ENCODE assay signal across 25 mouse cellular contexts in the genomic region with DNA sequence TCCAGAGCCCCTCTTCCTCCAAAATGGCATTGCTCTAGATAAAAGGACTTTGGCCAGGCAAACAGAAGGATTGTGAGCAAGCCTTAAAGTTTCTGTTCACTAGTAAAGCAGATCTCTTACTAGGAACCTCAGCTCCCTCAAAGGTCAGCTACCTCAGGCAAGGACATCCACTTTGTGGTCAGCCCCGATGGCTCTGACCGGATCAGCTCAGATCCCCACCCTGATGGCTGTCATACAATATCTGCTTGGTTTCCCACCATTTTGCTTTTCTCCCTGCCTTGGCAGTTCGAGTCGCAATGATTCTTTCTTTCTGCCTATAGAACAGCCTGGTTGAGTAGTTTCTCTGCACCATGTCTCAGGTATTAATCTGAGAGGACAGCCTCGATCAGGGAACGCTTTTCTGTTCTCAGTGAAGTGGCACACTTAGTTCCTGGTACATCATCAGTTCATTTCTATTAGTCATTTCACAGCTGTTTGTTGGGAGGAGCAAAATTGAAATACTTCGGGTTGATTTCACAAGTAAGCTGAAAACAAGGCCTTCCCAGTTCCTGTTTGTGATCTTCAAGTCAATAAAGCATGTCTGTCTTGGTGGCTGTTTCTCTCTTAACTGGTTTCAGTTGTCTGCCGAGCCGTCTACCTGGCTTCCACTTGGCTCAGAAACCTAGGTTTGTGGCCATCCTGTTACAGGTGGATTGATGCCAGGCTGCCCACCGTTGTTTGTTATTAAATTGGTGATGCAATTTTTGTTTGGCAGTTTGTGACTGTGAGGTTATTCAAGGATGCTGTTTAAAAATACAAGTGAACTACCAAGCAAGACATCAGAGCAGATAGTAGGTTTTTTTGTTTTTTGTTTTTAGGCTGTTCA. TPM values are rescaled to one million over a fixed set of nuclear protein-coding genes. Genes with fewer than 3 reads are reported as not detected.
A peak's percentile ranks its signal among the peaks of the same experiment; 100 is the strongest.
DNase-seq lines count a peak whose midpoint lies in the region; ATAC-seq lines count a peak whose summit lies in the region.
"Had no signal": no experiment of that assay in that cellular context is flagged by ENCODE, and none has a peak within 500 bp of the region (broad histone marks: within the 10 kb centered on the region; RNA-seq: fewer than 3 reads in every experiment).

No protein-coding gene starts in this region.

- DNase-seq in heart, adult 18-20 months: peak; percentile 39 to 42
- no peak for DNase-seq in heart, postnatal 4 days
- peak; percentile 37 for DNase-seq in lung, postnatal 36 days
- DNase-seq in lung, postnatal 25 days (ENCODE audit: low spot score): no peak
- peak; percentile 23 for DNase-seq in splenic B cell, adult 2 months (ENCODE audit: low read depth, low spot score)
- no peak for DNase-seq in layer of hippocampus, adult 11-12 months (ENCODE audit: low spot score)
- DNase-seq: adrenal gland, adult 8-10 months; cerebellum, adult 11-12 months; cerebellum, postnatal 36 days; embryo, embryonic 11 days; kidney, adult 2 months; kidney, postnatal 10 days; left cerebral cortex, postnatal 4 days; midbrain, embryonic 14.5 days; right cerebral cortex, postnatal 4 days had no signal

- 0 out of 2 replicates have a peak overlapping the region, but pooled peaks have one; percentile 2 for H3K27ac ChIP-seq in brown adipose tissue, adult 24 weeks (replicated peaks; ENCODE audit: low read depth, low read length)
- H3K27ac ChIP-seq in hindbrain, embryonic 13.5 days: no peak overlapping the region
- H3K27ac ChIP-seq: embryonic facial prominence, embryonic 13.5 days; forebrain, embryonic 12.5 days; hindbrain, embryonic 14.5 days; limb, embryonic 15.5 days; stomach, postnatal 0 days had no signal

- H3K4me1 ChIP-seq in brown adipose tissue, adult 24 weeks (ENCODE audit: control insufficient read depth, insufficient read depth, insufficient read length, low read length): peaks cover 10% of the 10 kb centered on the region; the same call in 1 of the 2 replicates
- H3K4me1 ChIP-seq in hindbrain, embryonic 13.5 days (replicated peaks): no peaks in the 10 kb centered on the region
- H3K4me1 ChIP-seq: forebrain, embryonic 12.5 days; limb, embryonic 15.5 days had no signal

- H3K9me3 ChIP-seq in hindbrain, embryonic 13.5 days: no peaks in the 10 kb centered on the region
- H3K9me3 ChIP-seq: embryonic facial prominence, embryonic 13.5 days; forebrain, embryonic 12.5 days; limb, embryonic 15.5 days had no signal

- WGBS in hindbrain, embryonic 13.5 days: 94% methylated on average over 10 of the region's 10 CpGs

- no peak overlapping the region for H3K4me2 ChIP-seq in hindbrain, embryonic 13.5 days
- H3K4me2 ChIP-seq: embryonic facial prominence, embryonic 13.5 days; forebrain, embryonic 12.5 days; heart, embryonic 11.5 days; hindbrain, embryonic 14.5 days; limb, embryonic 15.5 days had no signal

- no peak for ATAC-seq in hindbrain, embryonic 13.5 days (ENCODE audit: low FRiP score)

- no peaks in the 10 kb centered on the region for H3K27me3 ChIP-seq in splenic B cell, adult 2 months (ENCODE audit: control insufficient read depth, insufficient read depth, low read length, poor library complexity, severe bottlenecking)
- no peaks in the 10 kb centered on the region for H3K27me3 ChIP-seq in hindbrain, embryonic 13.5 days
- H3K27me3 ChIP-seq: embryonic facial prominence, embryonic 13.5 days; forebrain, embryonic 12.5 days; limb, embryonic 15.5 days; megakaryocyte, embryonic 14.5 days had no signal

- H3K9ac ChIP-seq in hindbrain, embryonic 13.5 days: no peak overlapping the region
- H3K9ac ChIP-seq: embryonic facial prominence, embryonic 13.5 days; forebrain, embryonic 12.5 days; hindbrain, embryonic 14.5 days; limb, embryonic 15.5 days had no signal

- H3K36me3 ChIP-seq in splenic B cell, adult 2 months (ENCODE audit: control insufficient read depth, insufficient read depth, low read length, poor library complexity, severe bottlenecking): no peaks in the 10 kb centered on the region
- H3K36me3 ChIP-seq in hindbrain, embryonic 13.5 days: no peaks in the 10 kb centered on the region
- H3K36me3 ChIP-seq: embryonic facial prominence, embryonic 13.5 days; forebrain, embryonic 12.5 days; limb, embryonic 15.5 days had no signal

- no peak overlapping the region for H3K4me3 ChIP-seq in brown adipose tissue, adult 24 weeks (ENCODE audit: insufficient read depth, low read depth, low read length)
- no peak overlapping the region for H3K4me3 ChIP-seq in hindbrain, embryonic 13.5 days
- H3K4me3 ChIP-seq: embryonic facial prominence, embryonic 13.5 days; erythroblast, embryonic 14.5 days; forebrain, embryonic 12.5 days; limb, embryonic 15.5 days; megakaryocyte, embryonic 14.5 days had no signal

RNA-seq across cellular contexts. Expression of a gene that starts 13.0 kb away (rescaled TPM):
- 100 to 1,000 TPM; 174 to 178 TPM for total RNA-seq in heart, adult 18-20 months (2021)
- total RNA-seq in heart, postnatal 4 days (2021): 100 to 1,000 TPM; 201 to 216 TPM
- 181 and 214 TPM in 2 replicates for polyA plus RNA-seq in brown adipose tissue, adult 24 weeks (2012; ENCODE audit: insufficient read depth, insufficient read length, missing spikeins)
- polyA plus RNA-seq in hindbrain, embryonic 13.5 days (2015; fragmentation: Nextera tagmentation; extraction: Ambion mirVana): 145 and 156 TPM in 2 replicates

Comparison
In these comparisons a context has a peak if more than half of its experiments do, and no peak if none do; other contexts are left out.
1. DNase-seq: peak in heart, adult 18-20 months (2 of 2), lung, postnatal 36 days (single experiment) and splenic B cell, adult 2 months (single experiment); none in heart, postnatal 4 days (single experiment), lung, postnatal 25 days (single experiment) and layer of hippocampus, adult 11-12 months (single experiment).